Mouse (Mus musculus): ENCODE measurements at regions not wholly inside any gene's neighbourhood (a gene's known extent, or its start where the extent isn't known, plus 50 kb on each side); places are given as distances from the start of the nearest gene placed in this dataset.

- Histone ChIP-seq H3K4me3 (ENCODE audit: insufficient read depth, low read depth, low read length) (peak overlapping the region; percentile 19), H3K27ac (ENCODE audit: insufficient read depth, low read depth, low read length) (peak overlapping the region; percentile 18), H3K4me1 (ENCODE audit: control insufficient read depth, insufficient read depth, low read length) (peaks cover 10% of the 10 kb centered on the region)
- TF ChIP-seq POLR2A (IDR thresholded peaks at IDR 0.05; ENCODE audit: insufficient read depth, low read depth, low read length) (no peak), CTCF (IDR thresholded peaks at IDR 0.05; ENCODE audit: insufficient read depth, low read depth, low read length) (no peak)
- WGBS = 18% methylated on average over 8 of the region's 8 CpGs
Measured at GRCm38 (mm10) chr14:25108701-25109290, 350.2 kb upstream of the Zmiz1 start.

GRCm38 (mm10) chr14:25109691-25110090 is 349.3 kb upstream of the Zmiz1 start:
- Histone ChIP-seq H3K4me3 (ENCODE audit: insufficient read depth, low read depth, low read length) (no peak overlapping the region), H3K4me1 (ENCODE audit: control insufficient read depth, insufficient read depth, low read length) (peaks cover 10% of the 10 kb centered on the region), H3K27ac (ENCODE audit: insufficient read depth, low read depth, low read length) (no peak overlapping the region)
- TF ChIP-seq POLR2A (IDR thresholded peaks at IDR 0.05; ENCODE audit: insufficient read depth, low read depth, low read length) = no peak
- no peak for TF ChIP-seq CTCF (IDR thresholded peaks at IDR 0.05; ENCODE audit: insufficient read depth, low read depth, low read length)
- WGBS = 85% methylated on average over 1 of the region's 1 CpGs

GRCm38 (mm10) chr14:25112832-25113231 is 346.2 kb upstream of the Zmiz1 start:
- WGBS = 69% methylated on average over 10 of the region's 10 CpGs
- Histone ChIP-seq H3K4me1 (ENCODE audit: control insufficient read depth, insufficient read depth, low read length) (peaks cover 10% of the 10 kb centered on the region), H3K4me3 (ENCODE audit: insufficient read depth, low read depth, low read length) (no peak overlapping the region), H3K27ac (ENCODE audit: insufficient read depth, low read depth, low read length) (no peak overlapping the region)
- TF ChIP-seq POLR2A (IDR thresholded peaks at IDR 0.05; ENCODE audit: insufficient read depth, low read depth, low read length) (no peak), CTCF (IDR thresholded peaks at IDR 0.05; ENCODE audit: insufficient read depth, low read depth, low read length) (no peak)

- H3K4me1 ChIP-seq (ENCODE audit: control insufficient read depth, insufficient read depth, low read length) = peaks cover 7% of the 10 kb centered on the region
- TF ChIP-seq CTCF (IDR thresholded peaks at IDR 0.05; ENCODE audit: insufficient read depth, low read depth, low read length) (no peak), POLR2A (IDR thresholded peaks at IDR 0.05; ENCODE audit: insufficient read depth, low read depth, low read length) (no peak)
- 81% methylated on average over 2 of the region's 2 CpGs for WGBS
- H3K4me3 ChIP-seq (ENCODE audit: insufficient read depth, low read depth, low read length) = no peak overlapping the region
- no peak overlapping the region for H3K27ac ChIP-seq (ENCODE audit: insufficient read depth, low read depth, low read length)
Measured at GRCm38 (mm10) chr14:25113326-25113725, 345.7 kb upstream of the Zmiz1 start.

- WGBS = 62% methylated on average over 4 of the region's 4 CpGs
Measured at GRCm38 (mm10) chr14:25116424-25116823, 342.6 kb upstream of the Zmiz1 start.

GRCm38 (mm10) chr14:25119999-25120398 is 339.0 kb upstream of the Zmiz1 start:
- 80% methylated on average over 4 of the region's 4 CpGs for WGBS
- Histone ChIP-seq H3K4me3 (ENCODE audit: insufficient read depth, low read depth, low read length) (no peak overlapping the region), H3K27ac (ENCODE audit: insufficient read depth, low read depth, low read length) (no peak overlapping the region), H3K4me1 (ENCODE audit: control insufficient read depth, insufficient read depth, low read length) (peaks cover 9% of the 10 kb centered on the region)
- TF ChIP-seq POLR2A (IDR thresholded peaks at IDR 0.05; ENCODE audit: insufficient read depth, low read depth, low read length) (no peak), CTCF (IDR thresholded peaks at IDR 0.05; ENCODE audit: insufficient read depth, low read depth, low read length) (no peak)

More at GRCm38 (mm10) chr14:25116424-25116823, 342.6 kb upstream of the Zmiz1 start:
- TF ChIP-seq POLR2A (IDR thresholded peaks at IDR 0.05; ENCODE audit: insufficient read depth, low read depth, low read length) (no peak), CTCF (IDR thresholded peaks at IDR 0.05; ENCODE audit: insufficient read depth, low read depth, low read length) (no peak)
- Histone ChIP-seq H3K27ac (ENCODE audit: insufficient read depth, low read depth, low read length) (no peak overlapping the region), H3K4me1 (ENCODE audit: control insufficient read depth, insufficient read depth, low read length) (no peaks in the 10 kb centered on the region; the same call in 1 of the 2 replicates), H3K4me3 (ENCODE audit: insufficient read depth, low read depth, low read length) (no peak overlapping the region)

- Histone ChIP-seq H3K4me1 (ENCODE audit: control insufficient read depth, insufficient read depth, low read length) (peaks cover 9% of the 10 kb centered on the region), H3K27ac (ENCODE audit: insufficient read depth, low read depth, low read length) (no peak overlapping the region), H3K4me3 (ENCODE audit: insufficient read depth, low read depth, low read length) (no peak overlapping the region)
- 69% methylated on average over 8 of the region's 8 CpGs for WGBS
- TF ChIP-seq POLR2A (IDR thresholded peaks at IDR 0.05; ENCODE audit: insufficient read depth, low read depth, low read length) (no peak), CTCF (IDR thresholded peaks at IDR 0.05; ENCODE audit: insufficient read depth, low read depth, low read length) (no peak)
Measured at GRCm38 (mm10) chr14:25120506-25120905, 338.5 kb upstream of the Zmiz1 start.

GRCm38 (mm10) chr14:25122971-25123535 is 335.9 kb upstream of the Zmiz1 start:
- Histone ChIP-seq H3K27ac (ENCODE audit: insufficient read depth, low read depth, low read length) (no peak overlapping the region), H3K4me1 (ENCODE audit: control insufficient read depth, insufficient read depth, low read length) (peaks cover 23% of the 10 kb centered on the region), H3K4me3 (ENCODE audit: insufficient read depth, low read depth, low read length) (no peak overlapping the region)
- no peak for TF ChIP-seq POLR2A (IDR thresholded peaks at IDR 0.05; ENCODE audit: insufficient read depth, low read depth, low read length)
- TF ChIP-seq CTCF (IDR thresholded peaks at IDR 0.05; ENCODE audit: insufficient read depth, low read depth, low read length) = no peak
- WGBS = 88% methylated on average over 13 of the region's 13 CpGs

- no peak for TF ChIP-seq CTCF (IDR thresholded peaks at IDR 0.05; ENCODE audit: insufficient read depth, low read depth, low read length)
- TF ChIP-seq POLR2A (IDR thresholded peaks at IDR 0.05; ENCODE audit: insufficient read depth, low read depth, low read length) = no peak
- no peak overlapping the region for H3K27ac ChIP-seq (ENCODE audit: insufficient read depth, low read depth, low read length)
- WGBS = 56% methylated on average over 18 of the region's 18 CpGs
- peaks cover 27% of the 10 kb centered on the region for H3K4me1 ChIP-seq (ENCODE audit: control insufficient read depth, insufficient read depth, low read length)
- H3K4me3 ChIP-seq (ENCODE audit: insufficient read depth, low read depth, low read length) = no peak overlapping the region
Measured at GRCm38 (mm10) chr14:25123541-25124337, 335.2 kb upstream of the Zmiz1 start.

Data from olfactory bulb, adult 2 months (tissue).